Mouse (Mus musculus) liver, adult (tissue): ENCODE results near the gene Spsb4.

Source experiments
- GATA4 ChIP-seq: IDR thresholded peaks from 2 replicates; pipeline ENCODE4 v1.6.1; 2014; ENCODE audit warnings: mild to moderate bottlenecking, low read length; ENCODE audit not compliant: insufficient replicate concordance

The Spsb4 gene

GRCm38 (mm10) chr9:96989389-96989990 is 29.2 kb downstream of the Spsb4 start:
- TF ChIP-seq GATA4, result no peak

- TF ChIP-seq GATA4, result no peak
These were observed 31.7 kb downstream of the Spsb4 start for GRCm38 (mm10) chr9:96986797-96987473.

- no peak for TF ChIP-seq GATA4
These were observed 34.6 kb downstream of the Spsb4 start for GRCm38 (mm10) chr9:96984034-96984433.

GRCm38 (mm10) chr9:96982940-96983339 is 35.7 kb downstream of the Spsb4 start:
- no peak for TF ChIP-seq GATA4

GRCm38 (mm10) chr9:96982351-96982750 is 36.3 kb downstream of the Spsb4 start:
- TF ChIP-seq GATA4, result no peak

GRCm38 (mm10) chr9:96981836-96982235 is 36.8 kb downstream of the Spsb4 start:
- TF ChIP-seq GATA4, result no peak

GRCm38 (mm10) chr9:96981121-96981520 is 37.5 kb downstream of the Spsb4 start:
- no peak for TF ChIP-seq GATA4

- TF ChIP-seq GATA4, result no peak
These were observed 38.3 kb downstream of the Spsb4 start for GRCm38 (mm10) chr9:96980037-96980997.

- no peak for TF ChIP-seq GATA4
These were observed 39.1 kb downstream of the Spsb4 start for GRCm38 (mm10) chr9:96979417-96980030.

- TF ChIP-seq GATA4, result no peak
These were observed 40.4 kb downstream of the Spsb4 start for GRCm38 (mm10) chr9:96978147-96978782.

GRCm38 (mm10) chr9:96977287-96978145 is 41.1 kb downstream of the Spsb4 start:
- no peak for TF ChIP-seq GATA4

- TF ChIP-seq GATA4, result no peak
These were observed 45.6 kb downstream of the Spsb4 start for GRCm38 (mm10) chr9:96973091-96973490.

GRCm38 (mm10) chr9:96971625-96972404 is 46.8 kb downstream of the Spsb4 start:
- no peak for TF ChIP-seq GATA4
